In the genomic region with DNA sequence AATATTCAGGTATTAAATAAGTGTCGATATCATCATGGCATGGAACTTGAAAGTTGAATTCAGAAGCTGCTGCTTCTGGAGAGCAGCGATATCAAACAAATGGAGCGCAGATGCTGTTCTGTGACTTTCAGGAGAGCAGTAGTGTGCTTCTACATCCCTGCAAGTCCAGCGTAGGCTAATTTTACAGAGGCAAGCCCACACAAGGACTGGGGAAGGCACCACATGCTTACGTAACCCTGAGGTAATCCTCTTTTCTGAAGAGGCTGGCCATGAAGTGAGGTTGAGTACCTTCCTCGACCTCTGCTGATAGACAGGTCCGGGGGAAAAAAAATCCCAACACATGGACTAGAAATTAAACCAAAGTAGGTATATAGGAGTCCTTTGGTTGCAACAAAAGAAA, we compare ENCODE assay signal across 22 mouse cellular contexts.
"Had no signal": no experiment of that assay in that cellular context is flagged by ENCODE, and none has a peak within 500 bp of the region (broad histone marks: within the 10 kb centered on the region; RNA-seq: fewer than 3 reads in every experiment).

No protein-coding gene starts in this region.

- ATAC-seq: forebrain, embryonic 16.5 days; hindbrain, embryonic 16.5 days; inflammation-experienced regulatory T-cells, adult 6 months; intestine, embryonic 15.5 days; intestine, postnatal 0 days had no signal

- H3K4me3 ChIP-seq: gastrocnemius, adult 2 months; heart, adult 2 months; heart, embryonic 12.5 days; hindbrain, embryonic 10.5 days; hindbrain, embryonic 12.5 days; intestine, embryonic 15.5 days; limb, embryonic 10.5 days; limb, embryonic 12.5 days had no signal

- H3K4me1 ChIP-seq: heart, embryonic 12.5 days; hindbrain, embryonic 10.5 days; hindbrain, embryonic 12.5 days; intestine, embryonic 15.5 days; limb, embryonic 10.5 days; limb, embryonic 12.5 days had no signal

- DNase-seq: gastrocnemius, adult 2 months; gastrocnemius, postnatal 10 days; gastrocnemius, postnatal 25 days; heart, adult 2 months; heart, postnatal 10 days; heart, postnatal 4 days; kidney, adult 18-20 months; kidney, adult 8-10 months; kidney, postnatal 10 days; kidney, postnatal 4 days; liver had no signal

- H3K27ac ChIP-seq: gastrocnemius, adult 2 months; heart, adult 2 months; hindbrain, embryonic 10.5 days; hindbrain, embryonic 12.5 days; hindbrain, embryonic 14.5 days; intestine, embryonic 15.5 days; limb, embryonic 10.5 days; limb, embryonic 12.5 days had no signal

- H3K36me3 ChIP-seq: heart, embryonic 12.5 days; hindbrain, embryonic 10.5 days; hindbrain, embryonic 12.5 days; intestine, embryonic 15.5 days; limb, embryonic 10.5 days; limb, embryonic 12.5 days had no signal

- H3K27me3 ChIP-seq: heart, embryonic 12.5 days; hindbrain, embryonic 12.5 days; intestine, embryonic 15.5 days; limb, embryonic 12.5 days had no signal
